Mouse (Mus musculus) cerebellum, adult 9-10 months (tissue): ENCODE data around the gene Zzef1.
A peak's percentile ranks its signal among the peaks of the same experiment; 100 is the strongest.
"Not testable (repeated sequence)": the region's sequence is repeated elsewhere in the genome, so short reads cannot be mapped to it uniquely, and the experiment has no call there.

ENCODE experiments used
- DNase-seq: peaks from one replicate; pipeline ENCODE4 v3.0.0; 2022

Zzef1 gene

GRCm38 (mm10) chr11:72795455-72796295 lies at the start of gene Zzef1, which contains the start of gene Cyb5d2:
Gene Zzef1, plus strand, starts transcription at chr11:72796226.
Gene Cyb5d2, minus strand, starts transcription at chr11:72796142.
- DNase-seq: peak; percentile 95

DNA sequence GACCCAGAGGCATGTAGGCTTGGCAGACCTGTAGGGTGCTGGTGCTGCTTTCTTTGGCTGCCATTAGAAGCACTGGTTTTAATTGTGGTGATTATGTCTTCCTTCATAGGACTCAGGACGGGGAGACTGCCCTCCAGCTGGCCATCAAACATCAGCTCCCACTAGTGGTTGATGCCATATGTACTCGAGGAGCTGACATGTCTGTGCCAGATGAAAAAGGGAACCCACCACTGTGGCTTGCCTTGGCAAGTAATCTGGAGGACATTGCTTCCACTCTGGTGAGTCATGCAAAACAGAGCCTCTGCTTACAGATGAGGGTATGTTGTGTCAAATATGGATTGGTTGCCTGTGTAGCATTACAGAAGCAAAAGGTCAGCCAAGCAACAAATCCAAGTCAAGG lies 44.1 kb upstream of the Zzef1 start:
- DNase-seq: no peak

- no peak for DNase-seq
Measured at GRCm38 (mm10) chr11:72758316-72758715, 37.7 kb upstream of the Zzef1 start.

- DNase-seq: no peak
Measured at GRCm38 (mm10) chr11:72759581-72759980, 36.4 kb upstream of the Zzef1 start.

DNA sequence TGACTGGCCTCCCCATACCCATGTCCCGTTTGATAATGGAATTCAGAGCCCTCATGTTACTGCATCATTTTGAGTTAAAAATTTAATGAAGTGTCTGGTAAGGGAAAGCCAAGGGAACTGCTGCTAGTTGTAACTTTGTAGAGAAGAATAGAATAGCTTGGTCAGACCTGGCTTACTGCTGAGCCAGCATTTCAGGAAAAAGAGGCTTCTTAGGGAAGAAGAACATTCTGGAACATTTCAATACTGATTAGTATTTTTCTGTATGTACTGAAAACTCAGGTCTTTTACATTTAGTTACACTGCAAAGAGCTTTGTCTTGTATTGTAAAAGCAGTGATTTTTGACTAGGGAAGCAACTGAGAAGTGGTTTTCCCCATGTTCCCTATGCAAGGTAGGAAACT lies 35.2 kb upstream of the Zzef1 start:
- DNase-seq: no peak

DNA sequence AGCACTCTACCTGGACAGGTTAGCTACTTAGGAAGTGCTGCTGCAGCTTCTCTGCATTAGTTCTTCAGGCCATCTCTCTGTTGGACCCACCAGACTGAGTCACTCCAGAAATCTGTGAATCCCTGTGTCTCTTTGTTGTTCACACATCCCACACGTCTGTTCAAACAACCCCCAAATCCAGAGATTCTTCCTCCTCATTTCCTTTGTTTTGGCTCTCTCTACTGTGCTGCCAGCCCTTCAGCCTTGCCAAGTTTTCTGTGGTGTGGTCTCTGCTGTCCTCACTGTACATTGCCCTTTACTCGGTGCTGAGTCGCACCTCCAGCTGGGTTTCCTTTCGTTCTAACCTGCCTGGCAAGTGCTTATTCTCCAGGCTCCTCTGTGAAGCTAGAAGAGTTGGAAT lies 31.8 kb upstream of the Zzef1 start:
- no peak for DNase-seq

DNA sequence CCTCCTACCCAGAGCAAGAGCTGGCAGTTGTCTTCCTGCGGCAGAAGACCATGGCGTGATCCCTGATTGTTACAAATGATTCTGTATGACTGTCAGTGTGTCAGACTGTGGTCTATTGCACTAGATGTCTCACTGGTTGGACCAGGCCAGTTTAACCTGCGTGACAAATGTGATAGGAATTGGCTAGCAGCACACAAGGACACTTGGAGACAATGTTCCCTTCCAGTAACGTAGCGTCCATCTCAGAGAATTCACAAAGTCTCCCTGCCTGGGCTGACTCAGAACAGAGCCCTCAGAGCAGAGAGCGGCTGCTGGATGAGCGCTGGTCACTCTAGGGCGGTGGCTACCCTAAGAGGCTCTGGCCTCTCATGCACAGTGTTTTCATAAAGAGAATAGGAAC lies 28.3 kb upstream of the Zzef1 start:
- DNase-seq: no peak

GRCm38 (mm10) chr11:72769061-72769460 lies 27.0 kb upstream of the Zzef1 start:
- no peak for DNase-seq

DNA sequence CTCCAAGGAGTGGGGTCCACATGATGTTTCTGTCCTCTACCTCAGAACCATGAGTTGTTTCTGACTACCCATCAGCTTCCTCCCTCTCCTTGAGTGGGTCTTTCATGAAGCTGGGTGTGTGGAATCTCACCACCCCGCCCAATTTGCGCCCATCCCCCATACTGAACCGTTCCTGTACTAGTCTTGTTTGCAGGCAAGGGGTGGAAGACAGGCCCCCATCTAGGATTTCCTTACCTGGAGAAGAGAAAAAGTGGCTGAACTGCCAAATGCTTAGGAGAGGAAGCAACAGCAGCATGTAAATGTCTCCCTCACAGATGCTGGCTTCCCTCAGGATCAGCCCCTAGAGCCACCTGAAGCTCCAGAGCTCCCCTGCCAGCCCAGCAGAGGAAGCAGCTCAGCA lies 25.7 kb upstream of the Zzef1 start:
- no peak for DNase-seq

- DNase-seq: no peak
Measured at GRCm38 (mm10) chr11:72770816-72771215, 25.2 kb upstream of the Zzef1 start.

- no peak for DNase-seq
Measured at GRCm38 (mm10) chr11:72771461-72771860, 24.6 kb upstream of the Zzef1 start.

GRCm38 (mm10) chr11:72772611-72773010 lies 23.4 kb upstream of the Zzef1 start:
- DNase-seq: not testable (repeated sequence)

GRCm38 (mm10) chr11:72778957-72779356 lies 17.1 kb upstream of the Zzef1 start:
- no peak for DNase-seq

- DNase-seq: no peak
Measured at GRCm38 (mm10) chr11:72782103-72782502, 13.9 kb upstream of the Zzef1 start.

- DNase-seq: no peak
Measured at GRCm38 (mm10) chr11:72782503-72782902, 13.5 kb upstream of the Zzef1 start.

GRCm38 (mm10) chr11:72792033-72792432 lies 4.0 kb upstream of the Zzef1 start:
- DNase-seq: no peak

GRCm38 (mm10) chr11:72795149-72795454 lies 924 bp upstream of the Zzef1 start:
- no peak for DNase-seq

DNA sequence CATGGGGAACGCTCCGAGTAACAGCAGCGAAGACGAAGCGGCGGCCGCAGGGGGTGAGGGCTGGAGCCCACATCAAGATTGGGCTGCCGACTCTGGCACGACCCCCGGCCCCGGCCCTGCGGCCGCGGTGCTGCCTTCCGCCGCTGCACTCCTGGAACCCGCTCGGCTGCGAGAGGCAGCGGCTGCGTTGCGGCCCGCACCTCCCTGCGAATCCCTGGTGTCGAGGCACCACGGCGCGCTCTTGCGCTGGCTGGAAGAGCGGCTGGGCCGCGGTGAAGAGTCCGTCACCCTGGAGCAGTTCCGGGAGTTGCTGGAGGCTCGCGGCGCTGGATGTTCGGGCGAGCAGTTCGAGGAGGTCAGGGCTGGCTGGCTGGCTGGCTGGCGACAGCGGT lies 266 bp downstream of the Zzef1 start:
- no peak for DNase-seq

GRCm38 (mm10) chr11:72796773-72797338 lies 830 bp downstream of the Zzef1 start:
- peak; percentile 34 for DNase-seq

DNA sequence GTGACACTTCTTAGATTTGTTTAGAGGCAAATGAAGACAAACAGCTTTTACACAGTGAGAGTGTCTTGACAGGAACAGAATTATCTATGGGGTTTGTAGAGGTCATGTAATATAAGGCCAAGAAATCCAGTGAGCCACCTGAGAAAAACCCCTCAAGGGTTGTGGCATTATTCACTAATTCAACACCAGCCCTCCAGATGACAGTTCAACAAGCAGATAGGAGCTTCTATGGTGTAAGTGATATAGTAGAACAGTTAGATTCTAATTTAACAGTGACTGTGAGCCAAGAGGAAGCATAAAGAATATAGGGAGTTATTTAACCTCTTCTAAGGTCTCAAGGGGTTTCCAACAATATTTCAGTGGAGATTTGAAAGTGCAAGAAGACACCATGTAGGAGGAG lies 2.1 kb downstream of the Zzef1 start:
- no peak for DNase-seq

DNA sequence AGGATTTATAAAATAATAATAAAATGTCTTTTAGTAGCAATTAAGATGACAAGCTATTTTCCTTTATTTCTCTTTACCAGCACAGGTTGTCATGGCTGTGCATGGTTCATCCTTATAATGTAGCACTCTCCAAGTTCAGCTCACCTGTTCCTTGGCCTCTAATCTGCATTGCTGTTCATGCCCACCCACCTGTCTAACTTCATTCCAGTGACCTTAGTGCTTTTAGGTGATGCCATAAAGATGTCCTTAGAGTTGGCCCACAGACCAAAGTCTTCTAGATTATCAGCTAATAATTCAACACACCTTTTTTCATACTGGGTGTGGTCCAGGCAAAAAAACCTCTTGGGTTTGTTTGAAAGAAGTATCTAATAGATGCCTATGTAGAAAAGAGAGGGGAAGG lies 5.2 kb downstream of the Zzef1 start:
- DNase-seq: no peak

DNA sequence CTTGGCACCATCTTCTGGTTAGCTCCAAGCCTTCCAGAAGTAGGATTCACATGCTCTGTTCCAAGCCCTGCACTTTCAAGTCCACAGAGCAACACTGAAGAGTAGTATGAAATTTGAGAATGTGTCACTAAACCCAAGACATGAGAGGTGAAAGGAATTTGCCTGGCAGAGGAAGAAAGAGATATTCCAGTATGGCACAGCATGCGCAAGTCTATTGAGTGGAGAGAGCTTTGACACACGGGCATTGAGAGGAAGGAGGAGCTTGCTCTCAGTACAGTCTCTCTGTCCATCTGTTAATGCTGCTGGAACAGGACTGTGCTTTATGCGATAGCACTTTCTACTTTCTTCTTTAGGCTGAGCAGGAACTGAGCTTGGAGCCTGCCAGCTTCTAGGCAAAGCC lies 7.0 kb downstream of the Zzef1 start:
- DNase-seq: no peak

DNA sequence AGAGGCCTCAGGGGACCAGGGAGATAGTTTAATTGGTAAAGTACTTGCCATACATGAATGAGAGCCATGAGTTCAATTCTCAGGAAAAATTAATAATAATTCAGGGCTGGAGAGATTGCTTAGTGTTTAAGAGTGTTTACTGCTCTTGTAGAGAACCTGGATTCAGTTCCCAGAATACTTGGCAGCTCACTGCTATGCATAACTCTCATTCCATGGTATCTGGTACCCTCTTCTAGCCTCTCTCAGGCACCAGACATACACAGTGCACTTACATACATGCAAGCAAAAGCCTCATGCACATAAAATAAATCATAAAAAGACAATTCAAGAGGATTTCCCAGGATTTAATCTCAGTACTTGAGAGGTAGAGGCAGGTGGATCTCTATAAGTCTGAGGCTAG lies 8.6 kb downstream of the Zzef1 start:
- DNase-seq: no peak

DNA sequence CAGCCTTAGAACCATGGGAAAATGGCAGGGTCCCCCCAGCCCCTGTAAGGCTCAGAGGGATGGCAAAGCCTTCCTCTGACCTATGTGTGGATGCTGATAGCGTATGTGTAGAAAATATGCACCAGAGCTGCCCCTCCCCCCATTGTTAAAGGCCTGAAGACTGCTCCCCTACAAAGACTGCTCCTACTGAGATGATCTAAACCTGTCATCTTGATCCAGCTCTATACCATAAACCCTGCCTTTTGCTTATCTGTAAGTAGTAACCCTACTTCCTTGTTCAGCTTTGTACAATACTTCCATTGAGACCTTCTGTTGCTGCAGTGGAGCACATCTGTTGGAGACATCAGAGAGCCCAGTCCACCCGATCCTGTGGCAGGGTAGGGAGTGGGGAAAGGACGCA lies 9.2 kb downstream of the Zzef1 start:
- no peak for DNase-seq

DNA sequence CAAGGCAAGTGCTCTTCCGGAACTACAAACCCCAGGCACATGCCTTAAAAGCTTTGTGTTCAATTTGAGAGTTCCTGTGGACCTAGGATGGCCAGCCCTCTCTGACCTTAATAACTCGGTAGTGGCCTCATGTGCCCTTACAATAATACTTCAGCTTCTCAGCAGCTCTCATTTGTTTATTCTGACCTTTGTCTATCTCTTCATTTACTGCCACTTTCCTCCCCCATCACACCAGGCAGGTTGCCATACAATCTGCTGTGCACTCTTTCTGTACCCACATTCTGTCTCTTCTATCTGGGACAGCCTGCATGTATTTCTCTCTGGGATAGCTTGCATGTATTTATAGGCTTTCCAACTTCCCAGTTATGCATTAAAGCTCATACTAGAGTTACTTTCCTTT lies 10.5 kb downstream of the Zzef1 start:
- DNase-seq: peak; percentile 39
